ENCODE assay signal across 20 mouse cellular contexts in the genomic region with DNA sequence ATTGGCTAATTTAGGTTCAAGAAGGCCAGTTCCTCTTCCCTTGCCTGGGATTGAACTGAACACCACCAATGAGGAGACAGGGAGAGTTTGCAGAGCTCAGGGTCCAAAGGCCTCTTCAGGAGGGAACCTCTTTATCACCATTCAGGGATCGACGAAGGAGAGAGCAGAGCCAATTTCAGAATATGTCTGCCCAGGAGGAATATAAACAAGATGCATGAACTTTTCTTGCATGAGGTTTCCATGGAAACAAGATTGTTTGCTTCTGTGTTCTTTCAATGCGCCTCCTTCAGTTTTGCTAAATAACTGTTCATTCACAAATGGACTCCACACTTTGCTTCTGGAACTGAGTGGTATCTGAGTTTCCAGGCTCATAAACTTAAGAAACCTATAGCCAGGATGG.
DNase-seq lines count a peak whose midpoint lies in the region; ATAC-seq and TF ChIP-seq lines count a peak whose summit lies in the region.
"Had no signal": no experiment of that assay in that cellular context is flagged by ENCODE, and none has a peak within 500 bp of the region (broad histone marks: within the 10 kb centered on the region; RNA-seq: fewer than 3 reads in every experiment).

No protein-coding gene starts in this region.

- no peak overlapping the region for H3K4me3 ChIP-seq in embryonic facial prominence, embryonic 14.5 days (ENCODE audit: low read depth, low read length)
- H3K4me3 ChIP-seq in embryonic facial prominence, embryonic 10.5 days: no peak overlapping the region
- H3K4me3 ChIP-seq in hindbrain, embryonic 16.5 days (ENCODE audit: low read length): no peak overlapping the region
- no peak overlapping the region for H3K4me3 ChIP-seq in hindbrain, embryonic 10.5 days
- H3K4me3 ChIP-seq in lung, postnatal 0 days (ENCODE audit: low read depth, low read length): no peak overlapping the region
- no peak overlapping the region for H3K4me3 ChIP-seq in lung, adult 2 months (replicated peaks; ENCODE audit: extremely low read depth, low read depth, low read length)
- H3K4me3 ChIP-seq in hindbrain, postnatal 0 days (ENCODE audit: low read length): no peak overlapping the region
- H3K4me3 ChIP-seq: gastrocnemius, adult 2 months; heart, embryonic 13.5 days; liver, embryonic 12.5 days; lung, embryonic 15.5 days had no signal

- WGBS in embryonic facial prominence, embryonic 14.5 days: 67% methylated on average over 3 of the region's 3 CpGs
- WGBS in embryonic facial prominence, embryonic 10.5 days: 89% methylated on average over 3 of the region's 3 CpGs
- WGBS in hindbrain, embryonic 16.5 days: 44% methylated on average over 3 of the region's 3 CpGs
- 89% methylated on average over 3 of the region's 3 CpGs for WGBS in hindbrain, embryonic 10.5 days
- 55% methylated on average over 3 of the region's 3 CpGs for WGBS in lung, postnatal 0 days
- 66% methylated on average over 3 of the region's 3 CpGs for WGBS in lung, adult 2 months
- WGBS in hindbrain, postnatal 0 days: 39% methylated on average over 3 of the region's 3 CpGs

- no peaks in the 10 kb centered on the region for H3K9me3 ChIP-seq in embryonic facial prominence, embryonic 14.5 days (ENCODE audit: control insufficient read depth, low read length)
- no peaks in the 10 kb centered on the region for H3K9me3 ChIP-seq in embryonic facial prominence, embryonic 10.5 days
- H3K9me3 ChIP-seq in hindbrain, embryonic 16.5 days (ENCODE audit: control insufficient read depth, low read length): no peaks in the 10 kb centered on the region
- no peaks in the 10 kb centered on the region for H3K9me3 ChIP-seq in hindbrain, embryonic 10.5 days
- H3K9me3 ChIP-seq in lung, postnatal 0 days (ENCODE audit: low read length): no peaks in the 10 kb centered on the region
- no peaks in the 10 kb centered on the region for H3K9me3 ChIP-seq in hindbrain, postnatal 0 days (ENCODE audit: low read length)
- H3K9me3 ChIP-seq: heart, embryonic 13.5 days; liver, embryonic 12.5 days; lung, embryonic 15.5 days had no signal

- H3K9ac ChIP-seq in embryonic facial prominence, embryonic 14.5 days (ENCODE audit: low read depth, low read length): no peak overlapping the region
- no peak overlapping the region for H3K9ac ChIP-seq in hindbrain, embryonic 16.5 days (ENCODE audit: low read depth, low read length)
- no peak overlapping the region for H3K9ac ChIP-seq in lung, postnatal 0 days (replicated peaks; ENCODE audit: low read depth)
- H3K9ac ChIP-seq in hindbrain, postnatal 0 days (replicated peaks; ENCODE audit: low read length): no peak overlapping the region
- H3K9ac ChIP-seq: heart, embryonic 13.5 days; liver, embryonic 12.5 days; lung, embryonic 15.5 days had no signal

- no peaks in the 10 kb centered on the region for H3K4me1 ChIP-seq in embryonic facial prominence, embryonic 14.5 days (ENCODE audit: control insufficient read depth, insufficient read depth, low read length)
- H3K4me1 ChIP-seq in embryonic facial prominence, embryonic 10.5 days: no peaks in the 10 kb centered on the region
- H3K4me1 ChIP-seq in hindbrain, embryonic 16.5 days (ENCODE audit: control insufficient read depth, insufficient read depth, low read depth, low read length): no peaks in the 10 kb centered on the region
- H3K4me1 ChIP-seq in hindbrain, embryonic 10.5 days (replicated peaks): no peaks in the 10 kb centered on the region
- H3K4me1 ChIP-seq in lung, postnatal 0 days (ENCODE audit: insufficient read depth, low read depth, low read length): no peaks in the 10 kb centered on the region
- no peaks in the 10 kb centered on the region for H3K4me1 ChIP-seq in lung, adult 2 months (ENCODE audit: control insufficient read depth, insufficient read depth, low read length)
- H3K4me1 ChIP-seq in hindbrain, postnatal 0 days (ENCODE audit: insufficient read depth, low read length): no peaks in the 10 kb centered on the region
- H3K4me1 ChIP-seq: heart, embryonic 13.5 days; liver, embryonic 12.5 days; lung, embryonic 15.5 days had no signal

- H3K4me2 ChIP-seq in embryonic facial prominence, embryonic 14.5 days (ENCODE audit: low read depth, low read length): no peak overlapping the region
- no peak overlapping the region for H3K4me2 ChIP-seq in hindbrain, embryonic 16.5 days (ENCODE audit: low read length)
- no peak overlapping the region for H3K4me2 ChIP-seq in lung, postnatal 0 days (replicated peaks; ENCODE audit: low read depth, low read length)
- no peak overlapping the region for H3K4me2 ChIP-seq in hindbrain, postnatal 0 days (ENCODE audit: low read depth, low read length)
- H3K4me2 ChIP-seq: heart, embryonic 13.5 days; liver, embryonic 12.5 days; lung, embryonic 15.5 days had no signal

- H3K27me3 ChIP-seq in embryonic facial prominence, embryonic 14.5 days (replicated peaks; ENCODE audit: control insufficient read depth, insufficient read depth, low read length): no peaks in the 10 kb centered on the region
- H3K27me3 ChIP-seq in embryonic facial prominence, embryonic 10.5 days (replicated peaks; ENCODE audit: low read depth, poor library complexity, severe bottlenecking): no peaks in the 10 kb centered on the region
- no peaks in the 10 kb centered on the region for H3K27me3 ChIP-seq in hindbrain, embryonic 16.5 days (replicated peaks; ENCODE audit: control insufficient read depth, insufficient read depth, low read length)
- no peaks in the 10 kb centered on the region for H3K27me3 ChIP-seq in hindbrain, embryonic 10.5 days (ENCODE audit: insufficient read depth, poor library complexity, severe bottlenecking)
- H3K27me3 ChIP-seq in lung, postnatal 0 days (replicated peaks; ENCODE audit: insufficient read depth, low read length): no peaks in the 10 kb centered on the region
- H3K27me3 ChIP-seq in hindbrain, postnatal 0 days (ENCODE audit: insufficient read depth, low read length): no peaks in the 10 kb centered on the region
- H3K27me3 ChIP-seq: heart, embryonic 13.5 days; liver, embryonic 12.5 days; lung, embryonic 15.5 days; Patski had no signal

- ATAC-seq in embryonic facial prominence, embryonic 14.5 days (ENCODE audit: low read depth): no peak
- ATAC-seq in hindbrain, embryonic 16.5 days: 0 out of 2 replicates have a peak, but pooled peaks have one; percentile 27
- ATAC-seq in lung, postnatal 0 days: no peak
- ATAC-seq in hindbrain, postnatal 0 days: peak; percentile 66
- no peak for ATAC-seq in granulocyte monocyte progenitor cell, adult 5-6 weeks (replicated peaks; ENCODE audit: poor library complexity, severe bottlenecking)
- ATAC-seq: CD4-positive, CD25-positive, alpha-beta regulatory T cell, adult 4 months; inflammation-experienced regulatory T-cells, adult 6 months; liver, embryonic 12.5 days; Patski had no signal

- no peak for TF ChIP-seq CTCF in lung, postnatal 0 days (IDR thresholded peaks at IDR 0.05)
- no peak for TF ChIP-seq CTCF in lung, adult 2 months (IDR thresholded peaks at IDR 0.05; ENCODE audit: insufficient read depth, low read length)
- no peak for TF ChIP-seq CTCF in hindbrain, postnatal 0 days (IDR thresholded peaks at IDR 0.05; ENCODE audit: low read depth)

- TF ChIP-seq POLR2A in lung, adult 2 months (IDR thresholded peaks at IDR 0.05; ENCODE audit: borderline replicate concordance, extremely low read depth, low read depth, low read length): no peak

- no peaks in the 10 kb centered on the region for H3K36me3 ChIP-seq in embryonic facial prominence, embryonic 14.5 days (ENCODE audit: control insufficient read depth, insufficient read depth, low read length)
- no peaks in the 10 kb centered on the region for H3K36me3 ChIP-seq in embryonic facial prominence, embryonic 10.5 days (replicated peaks)
- H3K36me3 ChIP-seq in hindbrain, embryonic 16.5 days (ENCODE audit: control insufficient read depth, insufficient read depth, low read length): no peaks in the 10 kb centered on the region
- no peaks in the 10 kb centered on the region for H3K36me3 ChIP-seq in hindbrain, embryonic 10.5 days
- no peaks in the 10 kb centered on the region for H3K36me3 ChIP-seq in lung, postnatal 0 days (ENCODE audit: insufficient read depth, low read length)
- no peaks in the 10 kb centered on the region for H3K36me3 ChIP-seq in hindbrain, postnatal 0 days (ENCODE audit: insufficient read depth, low read length)
- H3K36me3 ChIP-seq: heart, embryonic 13.5 days; liver, embryonic 12.5 days; lung, embryonic 15.5 days had no signal

- DNase-seq in embryonic facial prominence, embryonic 14.5 days (ENCODE audit: low spot score): peak; percentile 2
- DNase-seq in embryonic facial prominence, embryonic 10.5 days (ENCODE audit: low spot score): no peak
- no peak for DNase-seq in hindbrain, embryonic 10.5 days (ENCODE audit: low spot score)
- peak; percentile 9 for DNase-seq in lung, postnatal 0 days (ENCODE audit: low spot score)
- DNase-seq in lung, adult 2 months: no peak
- peak; percentile 55 for DNase-seq in hindbrain, postnatal 0 days (ENCODE audit: low spot score)
- DNase-seq: adrenal gland, postnatal 10 days; cerebellum, adult 18-20 months; cerebellum, postnatal 36 days; gastrocnemius, adult 2 months; right cerebral cortex, adult 18-20 months; thymus, postnatal 14 days had no signal

- no peak overlapping the region for H3K27ac ChIP-seq in embryonic facial prominence, embryonic 14.5 days (replicated peaks; ENCODE audit: low read depth, low read length)
- H3K27ac ChIP-seq in embryonic facial prominence, embryonic 10.5 days (replicated peaks): no peak overlapping the region
- H3K27ac ChIP-seq in hindbrain, embryonic 16.5 days (ENCODE audit: low read depth, low read length): no peak overlapping the region
- H3K27ac ChIP-seq in hindbrain, embryonic 10.5 days: no peak overlapping the region
- no peak overlapping the region for H3K27ac ChIP-seq in lung, postnatal 0 days (ENCODE audit: low read length)
- no peak overlapping the region for H3K27ac ChIP-seq in hindbrain, postnatal 0 days
- H3K27ac ChIP-seq: gastrocnemius, adult 2 months; heart, embryonic 13.5 days; liver, embryonic 12.5 days; lung, embryonic 15.5 days had no signal

- no peak for TF ChIP-seq EP300 in lung, postnatal 0 days (IDR thresholded peaks at IDR 0.05)

Comparison
In these comparisons a context has a peak if more than half of its experiments do, and no peak if none do; other contexts are left out.
1. DNase-seq: peak in embryonic facial prominence, embryonic 14.5 days (single experiment), lung, postnatal 0 days (single experiment) and hindbrain, postnatal 0 days (single experiment); none in embryonic facial prominence, embryonic 10.5 days (single experiment), hindbrain, embryonic 10.5 days (single experiment) and lung, adult 2 months (single experiment).
2. ATAC-seq: peak in hindbrain, embryonic 16.5 days (single experiment) and hindbrain, postnatal 0 days (single experiment); none in embryonic facial prominence, embryonic 14.5 days (single experiment), lung, postnatal 0 days (single experiment) and granulocyte monocyte progenitor cell, adult 5-6 weeks (single experiment).